Mouse (Mus musculus) lung, postnatal 0 days (tissue): ENCODE results near the gene Kdm6b. TPM values are rescaled to one million over a fixed set of nuclear protein-coding genes. Genes with fewer than 3 reads are reported as not detected.

ENCODE experiments used
- ATAC-seq: fragments of 200-750 bp; cut with Nextera tagmentation; 2 replicates; pipeline ENCODE4 v1.8.0; 2017; ENCODE audit warnings: moderate library complexity
- DNase-seq: peaks from one replicate; pipeline ENCODE4 v3.0.0-alpha.2; 2016; ENCODE audit warnings: low spot score
- H3K27ac ChIP-seq: fragments of 300-500 bp; sonication (generic); 2 replicates; pipeline ENCODE4 v1.5.1; 2014; ENCODE audit warnings: antibody characterized with exemption, mild to moderate bottlenecking, low read length, mixed read lengths
- H3K27me3 ChIP-seq: fragments of 300-500 bp; sonication (generic); replicated peaks from 2 replicates; pipeline ENCODE4 v1.6.1; 2014; ENCODE audit warnings: low read length, mixed read lengths; ENCODE audit not compliant: insufficient read depth
- H3K36me3 ChIP-seq: fragments of 300-500 bp; sonication (generic); 2 replicates; pipeline ENCODE4 v1.6.1; 2014; ENCODE audit warnings: low read length, mixed read lengths; ENCODE audit not compliant: insufficient read depth
- H3K4me1 ChIP-seq: fragments of 300-500 bp; sonication (generic); 2 replicates; pipeline ENCODE4 v1.6.1; 2014; ENCODE audit warnings: antibody characterized with exemption, low read depth, low read length, mixed read lengths; ENCODE audit not compliant: insufficient read depth
- H3K4me2 ChIP-seq: fragments of 300-500 bp; sonication (generic); replicated peaks from 2 replicates; pipeline ENCODE4 v1.6.1; 2014; ENCODE audit warnings: low read depth, mild to moderate bottlenecking, low read length, moderate library complexity, mixed read lengths
- H3K4me3 ChIP-seq: fragments of 300-500 bp; sonication (generic); 2 replicates; pipeline ENCODE4 v1.5.1; 2014; ENCODE audit warnings: low read depth, low read length
- H3K9ac ChIP-seq: fragments of 300-500 bp; sonication (generic); replicated peaks from 2 replicates; pipeline ENCODE4 v1.6.1; 2014; ENCODE audit warnings: low read depth, mild to moderate bottlenecking
- H3K9me3 ChIP-seq: fragments of 300-500 bp; sonication (generic); 2 replicates; pipeline ENCODE4 v1.6.1; 2016; ENCODE audit warnings: low read length, mixed read lengths
- CTCF ChIP-seq: IDR thresholded peaks from 2 replicates; pipeline ENCODE4 v1.5.1; 2016; ENCODE audit warnings: antibody characterized with exemption, mild to moderate bottlenecking
- EP300 ChIP-seq: IDR thresholded peaks from 2 replicates; pipeline ENCODE4 v1.6.1; 2016; ENCODE audit warnings: antibody characterized with exemption, mild to moderate bottlenecking, control low read depth
- WGBS: fragments of 180-500 bp; shearing (Covaris S2); extraction: QIAGEN DNeasy Blood & Tissue Kit; methylation state at CpG from one replicate; pipeline ENCODE4 v1.1.7; 2014; 5-methylcytosine and 5-hydroxymethylcytosine counted together
- polyA plus RNA-seq: library from polyadenylated mRNA; unstranded; fragments of >200 nt; fragmentation: Nextera tagmentation; extraction: Ambion mirVana; gene quantifications from 2 replicates; pipeline ENCODE4 v1.2.1, GENCODE M21; 2015

Kdm6b gene
- polyA plus RNA-seq, 1 experiment from 2014 or later, result 29.4 TPM

DNA sequence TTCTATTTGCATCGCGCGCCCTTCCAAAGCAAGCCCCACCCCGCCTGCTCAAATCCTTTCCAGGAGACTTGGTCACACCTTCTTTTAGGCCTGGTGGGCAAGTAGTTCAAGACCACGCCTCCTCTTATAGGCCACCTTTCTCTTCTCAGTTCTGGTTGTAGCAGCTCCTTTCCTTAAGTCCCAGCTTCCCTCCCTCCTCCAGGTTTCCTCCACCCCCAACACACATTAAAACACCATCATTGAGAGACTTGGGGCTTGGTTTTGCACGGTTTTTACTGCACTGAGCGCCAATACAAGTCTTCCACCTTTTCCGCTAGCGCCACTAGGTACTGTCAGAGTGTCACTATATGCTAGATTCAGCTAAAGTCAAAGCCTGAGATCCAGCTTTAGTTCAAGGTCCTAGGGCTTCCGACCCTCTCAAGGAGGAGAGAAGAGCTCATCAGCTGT, 7.1 kb upstream of the Kdm6b start:
- H3K9me3 ChIP-seq, result no peaks in the 10 kb centered on the region
- no peaks in the 10 kb centered on the region for H3K27me3 ChIP-seq
- WGBS, result 16% methylated on average over 10 of the region's 10 CpGs
- peak overlapping the region; percentile 54 for H3K4me3 ChIP-seq
- H3K4me2 ChIP-seq, result peak overlapping the region; percentile 96
- TF ChIP-seq EP300 (no peak), CTCF (no peak)
- H3K9ac ChIP-seq, result no peak overlapping the region
- peaks cover 6% of the 10 kb centered on the region; the same call in 1 of the 2 replicates for H3K4me1 ChIP-seq
- peak overlapping the region; percentile 89; the same call in 1 of the 2 replicates for H3K27ac ChIP-seq
- DNase-seq, result no peak
- H3K36me3 ChIP-seq, result no peaks in the 10 kb centered on the region
- ATAC-seq, result no peak

- TF ChIP-seq CTCF (no peak), EP300 (no peak)
- under 1% methylated on average over 28 of the region's 31 CpGs for WGBS
Measured at GRCm38 (mm10) chr11:69419813-69420553, 6.5 kb upstream of the Kdm6b start.

GRCm38 (mm10) chr11:69419443-69419812, 6.0 kb upstream of the Kdm6b start:
- Histone ChIP-seq H3K4me2 (peak overlapping the region; percentile 96), H3K36me3 (no peaks in the 10 kb centered on the region), H3K9me3 (no peaks in the 10 kb centered on the region), H3K9ac (peak overlapping the region; percentile 29), H3K27me3 (no peaks in the 10 kb centered on the region), H3K4me1 (peaks cover 13% of the 10 kb centered on the region), H3K27ac (peak overlapping the region; percentile 89), H3K4me3 (peak overlapping the region; percentile 54)
- WGBS, result under 1% methylated on average over 19 of the region's 19 CpGs
- DNase-seq, result peak; percentile 74
- ATAC-seq, result no peak
- peak; percentile 73 for TF ChIP-seq CTCF
- TF ChIP-seq EP300, result no peak

More at GRCm38 (mm10) chr11:69419813-69420553, 6.5 kb upstream of the Kdm6b start:
- DNase-seq (peak; percentile 78), ATAC-seq (no peak)
- Histone ChIP-seq H3K9me3 (no peaks in the 10 kb centered on the region), H3K4me2 (peak overlapping the region; percentile 96), H3K36me3 (no peaks in the 10 kb centered on the region), H3K27me3 (no peaks in the 10 kb centered on the region), H3K4me3 (peak overlapping the region; percentile 54), H3K4me1 (peaks cover 7% of the 10 kb centered on the region), H3K9ac (peak overlapping the region; percentile 29), H3K27ac (peak overlapping the region; percentile 89)

DNA sequence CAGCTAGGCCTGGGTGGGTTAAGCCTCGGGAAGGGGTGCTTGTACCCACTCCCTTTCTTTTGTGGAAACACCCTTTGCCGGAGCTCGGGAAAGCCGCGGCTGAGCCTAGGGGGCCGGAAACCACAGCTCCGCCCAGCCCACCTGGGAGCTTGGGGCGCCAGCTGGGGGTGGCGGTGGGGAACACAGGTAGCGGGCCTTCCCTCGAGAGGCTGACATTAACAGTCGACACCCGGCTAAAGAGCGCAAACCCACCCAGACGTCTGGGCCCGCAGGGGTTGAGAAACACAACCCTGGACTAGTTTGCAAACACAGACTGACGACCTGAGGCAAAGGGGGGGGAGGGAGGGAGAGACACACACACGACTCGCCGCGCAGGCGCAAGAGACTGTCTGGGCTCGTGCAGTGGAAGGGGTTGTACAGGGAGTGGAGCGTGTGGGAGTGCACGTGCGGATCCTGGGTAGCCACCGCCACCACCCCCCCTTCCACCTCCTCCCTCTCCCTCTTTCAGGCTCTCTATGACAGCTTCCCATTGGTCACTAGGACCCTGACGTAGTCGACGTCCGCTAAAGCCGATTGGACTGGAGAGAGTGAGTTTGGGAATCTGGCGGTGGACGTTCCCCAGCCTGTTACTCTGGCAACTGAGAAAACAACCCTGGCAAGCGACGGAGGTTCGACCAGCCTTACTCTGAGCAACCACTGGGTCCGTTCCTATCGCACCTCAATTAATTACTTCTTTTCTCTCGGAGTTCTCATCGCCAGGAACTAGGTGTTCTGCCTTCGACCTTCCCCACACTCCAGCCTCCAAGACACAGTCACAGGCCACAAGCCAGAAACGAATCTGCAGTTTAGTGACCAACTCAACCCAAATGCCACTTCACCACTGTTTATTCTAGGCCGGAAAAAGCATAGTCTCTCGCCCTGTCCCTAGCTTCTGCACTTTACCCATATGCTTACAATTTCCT, 5.3 kb upstream of the Kdm6b start:
- H3K4me3 ChIP-seq, result peak overlapping the region; percentile 54
- H3K4me1 ChIP-seq, result peaks cover 18% of the 10 kb centered on the region
- no peak for TF ChIP-seq EP300
- TF ChIP-seq CTCF, result peak; percentile 24
- peak overlapping the region; percentile 96 for H3K4me2 ChIP-seq
- WGBS, result 1% methylated on average over 44 of the region's 45 CpGs
- DNase-seq (peak; percentile 100), ATAC-seq (peak; percentile 86)
- peak overlapping the region; percentile 98 for H3K27ac ChIP-seq
- H3K27me3 ChIP-seq, result no peaks in the 10 kb centered on the region
- H3K9me3 ChIP-seq, result no peaks in the 10 kb centered on the region
- H3K36me3 ChIP-seq, result no peaks in the 10 kb centered on the region
- H3K9ac ChIP-seq, result peak overlapping the region; percentile 76

- no peaks in the 10 kb centered on the region for H3K9me3 ChIP-seq
- under 1% methylated on average over 39 of the region's 39 CpGs for WGBS
- peak overlapping the region; percentile 51 for H3K4me3 ChIP-seq
- TF ChIP-seq CTCF (no peak), EP300 (peak; percentile 84)
- H3K9ac ChIP-seq, result peak overlapping the region; percentile 76
- H3K36me3 ChIP-seq, result no peaks in the 10 kb centered on the region
- peak; percentile 66 for ATAC-seq
- H3K4me1 ChIP-seq, result peaks cover 22% of the 10 kb centered on the region
- peak overlapping the region; percentile 98 for H3K27ac ChIP-seq
- DNase-seq, result peak; percentile 99
- no peaks in the 10 kb centered on the region for H3K27me3 ChIP-seq
- peak overlapping the region; percentile 96 for H3K4me2 ChIP-seq
Measured at GRCm38 (mm10) chr11:69417449-69418384, 4.2 kb upstream of the Kdm6b start.
